Mouse (Mus musculus): Measurements from ENCODE around the gene 2210010C04Rik.

DNA sequence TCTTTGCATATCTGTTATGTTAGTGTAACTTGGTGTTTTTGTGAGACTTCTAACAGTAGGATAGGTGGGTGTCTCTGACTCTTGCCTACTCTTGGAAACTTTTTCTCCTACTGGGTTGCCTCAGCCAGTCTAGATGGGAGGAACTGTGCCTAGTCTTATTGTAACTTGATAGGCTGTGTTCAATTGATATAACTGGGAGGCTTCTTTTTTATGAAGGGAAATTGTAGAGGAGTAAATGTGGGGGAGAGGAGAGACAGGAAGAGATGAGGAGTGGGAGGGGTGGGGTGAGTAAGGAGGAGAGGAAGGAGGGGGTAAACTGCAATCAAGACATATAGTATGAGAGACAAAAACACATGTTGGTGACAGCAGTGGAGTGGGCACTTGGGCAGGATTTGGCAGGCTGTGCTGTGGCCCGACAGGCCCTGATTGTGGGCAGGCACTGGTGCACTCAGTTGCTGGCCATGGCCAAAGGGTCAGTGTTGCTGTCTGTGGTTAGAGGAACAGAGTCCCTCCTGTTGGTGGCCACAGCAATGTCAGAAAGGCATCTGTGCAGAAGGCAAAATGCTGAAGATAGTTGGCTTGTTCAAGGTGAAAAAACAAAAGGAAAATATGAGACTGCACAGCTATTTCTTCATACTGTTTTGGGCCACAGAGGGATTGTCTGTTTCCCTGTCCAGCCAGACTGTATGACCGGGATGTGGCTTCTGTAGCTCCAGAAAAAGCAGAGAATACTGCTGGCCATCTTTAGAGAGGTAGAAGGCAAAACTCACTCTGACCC is 9.2 kb downstream of the 2210010C04Rik start:
- TF ChIP-seq CTCF (IDR thresholded peaks at IDR 0.05; ENCODE audit: borderline replicate concordance, extremely low read depth, insufficient read depth, insufficient read length) (no peak), POLR2A (IDR thresholded peaks at IDR 0.05; ENCODE audit: borderline replicate concordance, extremely low read depth, insufficient read depth, insufficient read length, poor library complexity, severe bottlenecking) (no peak)
